Mouse (Mus musculus) heart, embryonic 16.5 days (tissue): ENCODE measurements around the gene Zfhx2. TPM values are rescaled to one million over a fixed set of nuclear protein-coding genes. Genes with fewer than 3 reads are reported as not detected.

Experiments
- ATAC-seq: fragments of 200-750 bp; cut with Nextera tagmentation; replicated peaks from 2 replicates; pipeline ENCODE4 v1.8.0; 2017; ENCODE audit warnings: moderate number of reproducible peaks; ENCODE audit not compliant: insufficient read depth, low FRiP score; ENCODE audit errors: extremely low read depth
- H3K27ac ChIP-seq: fragments of 300-500 bp; sonication (generic); 2 replicates; pipeline ENCODE4 v1.5.1; 2014; ENCODE audit warnings: mild to moderate bottlenecking, low read length, control low read depth, moderate library complexity
- H3K27me3 ChIP-seq: fragments of 300-500 bp; sonication (generic); 2 replicates; pipeline ENCODE4 v1.6.1; 2014; ENCODE audit warnings: low read length, mixed read lengths; ENCODE audit not compliant: control insufficient read depth, insufficient read depth
- H3K36me3 ChIP-seq: fragments of 300-500 bp; sonication (generic); 2 replicates; pipeline ENCODE4 v1.6.1; 2014; ENCODE audit not compliant: control insufficient read depth, insufficient read depth
- H3K4me1 ChIP-seq: fragments of 300-500 bp; sonication (generic); 2 replicates; pipeline ENCODE4 v1.6.1; 2014; ENCODE audit warnings: low read length, mixed read lengths; ENCODE audit not compliant: control insufficient read depth, insufficient read depth
- H3K4me2 ChIP-seq: fragments of 300-500 bp; sonication (generic); 2 replicates; pipeline ENCODE4 v1.6.1; 2014; ENCODE audit warnings: low read depth, mild to moderate bottlenecking, control low read depth, low read length
- H3K4me3 ChIP-seq: fragments of 300-500 bp; sonication (generic); 2 replicates; pipeline ENCODE4 v1.5.1; 2014; ENCODE audit warnings: mild to moderate bottlenecking, control low read depth, low read length
- H3K9ac ChIP-seq: fragments of 300-500 bp; sonication (generic); 2 replicates; pipeline ENCODE4 v1.6.1; 2014; ENCODE audit warnings: low read length, control low read depth
- H3K9me3 ChIP-seq: fragments of 300-500 bp; sonication (generic); replicated peaks from 2 replicates; pipeline ENCODE4 v1.6.1; 2016; ENCODE audit warnings: low read length; ENCODE audit not compliant: control insufficient read depth
- WGBS: fragments of 180-500 bp; shearing (Covaris S2); extraction: QIAGEN DNeasy Blood & Tissue Kit; methylation state at CpG from one replicate; pipeline ENCODE4 v1.1.7; 2014; 5-methylcytosine and 5-hydroxymethylcytosine counted together
- polyA plus RNA-seq: library from polyadenylated mRNA; unstranded; fragments of >200 nt; fragmentation: Nextera tagmentation; extraction: Ambion mirVana; gene quantifications from 2 replicates; pipeline ENCODE4 v1.2.1, GENCODE M21; 2015

The Zfhx2 gene
- polyA plus RNA-seq, 1 experiment from 2014 or later = 2.5 TPM

DNA sequence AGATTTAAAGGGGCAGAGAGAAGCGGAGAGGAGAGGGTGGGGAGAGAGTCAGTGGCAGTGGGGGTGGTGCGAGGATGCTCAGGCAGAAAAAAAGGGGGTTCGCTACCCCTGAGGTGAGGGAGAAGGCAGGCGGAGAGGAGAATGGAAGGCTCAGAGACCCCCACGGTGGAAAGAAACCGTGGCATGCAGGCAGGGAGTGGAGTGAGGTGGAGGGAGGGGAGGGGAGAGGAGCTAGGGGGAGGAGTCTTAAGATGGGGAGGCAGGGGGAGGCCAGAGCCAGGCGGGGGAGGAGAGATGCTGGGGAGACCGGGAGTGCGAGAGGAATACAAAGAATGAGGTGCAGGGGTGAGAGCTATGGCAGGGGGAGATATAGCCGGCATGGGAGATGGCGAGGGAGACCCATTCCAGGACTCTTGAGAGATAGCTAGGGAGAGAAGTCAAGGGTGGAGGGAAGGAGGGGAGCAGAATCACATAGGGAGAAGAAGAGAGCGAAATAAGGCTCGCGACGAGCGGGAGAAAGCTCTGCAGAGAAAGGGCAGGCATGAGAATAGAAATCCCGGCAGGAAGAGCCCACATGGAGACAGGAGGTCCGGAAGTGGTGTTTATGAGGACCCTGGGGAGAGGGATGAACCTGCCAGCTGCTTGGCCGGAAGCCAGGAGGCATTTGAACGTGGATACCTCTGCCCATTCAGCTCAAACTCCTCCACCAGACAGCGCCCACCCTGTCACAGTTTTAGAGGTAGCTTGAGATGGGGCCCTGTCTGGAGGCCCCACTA lies 24.5 kb upstream of the Zfhx2 start, which contains the start of gene Jph4:
Gene Jph4 (minus strand): TSS at position 511 of the 776 bp plus-strand sequence.
- Histone ChIP-seq H3K27me3 (peaks cover 54% of the 10 kb centered on the region), H3K9me3 (no peaks in the 10 kb centered on the region), H3K36me3 (no peaks in the 10 kb centered on the region), H3K27ac (no peak within 1 kb of the TSS), H3K4me1 (peaks cover 14% of the 10 kb centered on the region), H3K4me3 (no peak within 1 kb of the TSS; the same call in 1 of the 2 replicates), H3K4me2 (peak within 1 kb of the TSS; percentile 20; the same call in 1 of the 2 replicates), H3K9ac (no peak within 1 kb of the TSS)
- ATAC-seq = no peak
- WGBS = 9% methylated on average over 21 of the region's 21 CpGs

DNA sequence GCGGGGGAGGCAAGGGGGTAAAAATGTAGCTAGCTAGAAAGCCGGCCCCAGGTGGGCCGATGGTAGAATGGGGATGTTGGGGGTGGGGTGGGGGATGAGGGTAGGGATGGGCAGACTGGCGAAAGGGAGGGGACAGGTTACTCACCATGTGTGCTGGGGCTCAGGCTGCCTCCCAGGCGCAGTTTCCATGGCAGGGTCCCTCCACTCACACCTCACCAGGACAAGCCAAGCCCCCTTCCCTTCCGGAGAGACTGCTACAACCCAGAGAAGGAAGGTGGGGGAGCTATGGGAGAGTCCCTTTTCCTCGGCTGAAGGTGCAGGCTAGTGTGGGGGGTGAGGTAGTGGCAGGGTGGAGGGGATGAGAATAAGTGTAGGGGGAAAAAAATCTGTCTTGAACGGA lies 23.7 kb upstream of the Zfhx2 start:
- Histone ChIP-seq H3K9me3 (no peaks in the 10 kb centered on the region), H3K27ac (no peak overlapping the region), H3K4me1 (peaks cover 14% of the 10 kb centered on the region), H3K4me3 (no peak overlapping the region; the same call in 1 of the 2 replicates), H3K4me2 (peak overlapping the region; percentile 100), H3K9ac (no peak overlapping the region), H3K27me3 (peaks cover 60% of the 10 kb centered on the region), H3K36me3 (no peaks in the 10 kb centered on the region)
- no peak for ATAC-seq
- under 1% methylated on average over 8 of the region's 8 CpGs for WGBS

DNA sequence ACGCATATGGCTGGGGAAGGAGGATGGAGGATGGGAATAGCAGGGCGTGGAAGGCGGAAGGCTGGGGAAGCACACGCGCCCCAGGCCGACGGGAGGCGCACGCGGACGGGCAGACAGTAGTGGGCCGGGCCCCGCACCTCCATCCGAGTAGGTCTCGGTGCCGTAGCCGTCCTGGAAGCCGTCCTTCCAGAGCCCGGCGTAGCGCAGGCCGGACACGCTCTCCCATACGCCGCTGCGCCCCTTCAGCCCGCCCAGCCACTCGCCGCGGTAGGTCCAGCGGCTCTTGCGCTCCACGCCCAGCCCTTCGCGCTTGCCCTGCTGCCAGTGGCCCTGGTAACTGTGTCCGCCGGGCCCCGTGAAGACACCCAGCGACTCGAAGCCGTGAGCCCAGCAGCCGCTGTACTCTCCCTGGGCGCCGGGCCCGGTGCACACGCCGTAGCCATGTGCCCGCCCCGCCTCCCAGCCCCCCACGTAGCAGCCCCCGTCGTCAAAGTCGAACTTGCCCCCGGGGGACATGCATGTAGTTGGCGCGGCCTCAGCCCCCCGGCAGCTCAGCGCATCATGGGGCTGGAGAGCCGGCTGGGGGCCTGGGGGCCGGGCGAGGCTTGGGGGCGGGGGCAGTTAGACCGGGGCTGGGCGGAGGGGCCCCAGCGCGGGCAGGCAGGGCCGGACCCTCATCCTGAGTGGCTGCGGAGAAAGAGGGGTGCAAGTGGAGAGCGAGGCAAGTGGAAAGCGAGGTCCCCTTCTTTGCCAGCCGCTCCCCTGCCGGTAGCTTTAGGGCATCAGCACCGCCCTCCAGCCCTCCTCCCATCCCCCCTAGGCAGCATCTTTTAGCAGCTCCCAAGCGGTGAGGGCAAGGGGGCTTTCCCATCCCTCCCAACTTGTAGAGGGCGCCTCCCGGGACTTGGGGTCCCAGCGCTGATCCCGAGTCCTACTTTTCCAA lies 22.9 kb upstream of the Zfhx2 start:
- under 1% methylated on average over 72 of the region's 78 CpGs for WGBS
- H3K4me3 ChIP-seq = peak overlapping the region; percentile 67
- peak overlapping the region; percentile 69 for H3K9ac ChIP-seq
- peak overlapping the region; percentile 100 for H3K4me2 ChIP-seq
- peak; percentile 32 for ATAC-seq
- peaks cover 67% of the 10 kb centered on the region for H3K27me3 ChIP-seq
- H3K36me3 ChIP-seq = no peaks in the 10 kb centered on the region
- no peak overlapping the region for H3K27ac ChIP-seq
- H3K4me1 ChIP-seq = peaks cover 14% of the 10 kb centered on the region
- no peaks in the 10 kb centered on the region for H3K9me3 ChIP-seq

DNA sequence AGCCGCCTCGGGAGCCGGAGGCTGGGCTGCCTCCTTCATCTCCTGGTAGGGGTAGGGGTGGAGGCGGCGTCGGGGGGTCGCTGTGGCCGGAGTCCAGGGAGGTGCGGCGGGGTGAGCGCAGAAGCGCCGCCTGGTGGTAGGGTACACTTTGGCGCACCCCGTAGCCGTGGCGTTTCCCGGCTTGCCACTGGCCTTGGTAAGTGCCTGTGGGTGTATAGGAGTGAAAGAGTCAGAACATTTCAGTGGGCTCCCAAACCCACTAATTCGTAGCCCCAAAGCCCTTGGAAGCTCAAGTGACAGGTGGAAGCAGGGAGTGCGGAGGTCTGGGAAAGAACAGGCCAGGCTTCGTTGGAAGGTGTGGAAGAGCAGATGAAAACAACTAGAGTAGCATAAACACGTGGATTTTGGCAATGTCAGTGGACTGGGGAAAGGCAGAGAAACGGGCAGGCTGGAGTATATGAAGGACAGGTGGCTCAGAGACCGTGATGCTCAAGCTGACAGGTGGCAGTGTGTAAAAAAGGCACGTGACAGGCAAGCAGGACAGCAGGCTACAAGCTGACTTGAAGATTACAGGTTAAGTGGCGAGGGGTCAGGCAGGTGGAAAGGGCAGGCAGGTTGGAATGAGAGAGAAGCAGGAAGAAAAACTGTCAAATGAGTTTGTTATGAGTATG lies 22.0 kb upstream of the Zfhx2 start:
- WGBS = 7% methylated on average over 26 of the region's 26 CpGs
- Histone ChIP-seq H3K27ac (no peak overlapping the region), H3K9ac (no peak overlapping the region; the same call in 1 of the 2 replicates), H3K4me3 (peak overlapping the region; percentile 67), H3K9me3 (no peaks in the 10 kb centered on the region), H3K36me3 (no peaks in the 10 kb centered on the region), H3K4me2 (peak overlapping the region; percentile 100), H3K27me3 (peaks cover 74% of the 10 kb centered on the region), H3K4me1 (peaks cover 14% of the 10 kb centered on the region)
- no peak for ATAC-seq

DNA sequence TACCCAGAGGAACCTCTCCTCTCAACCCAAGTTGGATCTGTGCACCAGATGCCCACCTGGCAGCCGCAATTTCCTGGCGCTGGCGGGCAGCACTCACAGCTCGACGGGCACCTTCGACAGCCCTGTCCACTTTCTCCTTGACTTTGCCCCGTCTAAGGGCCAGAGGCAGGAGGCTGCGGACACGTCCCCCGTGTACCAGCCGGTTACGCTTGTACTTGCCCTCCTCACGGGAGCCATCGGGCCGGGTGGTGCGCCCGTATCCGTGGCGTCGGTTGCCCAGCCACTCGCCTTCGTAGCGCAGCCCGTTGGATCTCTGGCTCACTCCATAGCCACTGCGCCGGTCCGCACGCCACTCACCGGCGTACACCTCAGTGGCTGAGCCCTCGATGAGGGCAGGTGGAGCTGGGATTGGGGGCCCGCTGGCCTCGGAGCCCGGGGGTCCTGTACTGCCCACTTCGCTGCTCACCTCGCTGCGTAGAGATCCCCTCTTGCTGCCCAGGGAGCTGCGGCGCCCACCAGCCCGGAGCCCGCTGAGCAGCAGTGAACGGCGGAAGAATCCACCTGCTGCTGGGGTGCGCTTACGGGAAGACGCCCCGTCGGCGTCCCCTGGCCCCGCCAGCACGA lies 21.3 kb upstream of the Zfhx2 start:
- Histone ChIP-seq H3K4me3 (no peak overlapping the region), H3K9me3 (no peaks in the 10 kb centered on the region), H3K4me2 (0 out of 2 replicates have a peak overlapping the region, but pooled peaks have one; percentile 5), H3K27me3 (peaks cover 74% of the 10 kb centered on the region), H3K4me1 (peaks cover 14% of the 10 kb centered on the region), H3K9ac (no peak overlapping the region), H3K27ac (no peak overlapping the region), H3K36me3 (no peaks in the 10 kb centered on the region)
- no peak for ATAC-seq
- WGBS = 56% methylated on average over 50 of the region's 51 CpGs

DNA sequence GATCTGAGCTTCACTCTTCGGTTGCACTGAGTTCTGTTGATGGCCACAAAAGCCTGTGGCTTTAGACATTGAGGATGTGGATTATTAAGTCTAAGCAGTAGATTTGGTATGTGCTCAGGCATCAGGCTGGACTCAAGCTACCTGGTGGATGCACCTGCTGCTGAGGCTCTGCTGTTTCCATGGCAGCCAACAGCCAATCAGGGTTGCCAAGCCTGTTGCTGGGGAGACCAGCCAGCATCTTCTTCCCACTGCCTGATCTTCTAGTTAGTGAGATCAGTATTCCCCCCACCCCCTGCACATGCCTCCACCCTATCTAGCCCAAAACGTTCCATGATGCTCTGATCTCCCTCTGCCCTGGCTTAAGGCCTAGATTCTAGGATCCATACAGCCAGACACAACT lies 19.6 kb upstream of the Zfhx2 start:
- peaks cover 73% of the 10 kb centered on the region for H3K27me3 ChIP-seq
- ATAC-seq = no peak

DNA sequence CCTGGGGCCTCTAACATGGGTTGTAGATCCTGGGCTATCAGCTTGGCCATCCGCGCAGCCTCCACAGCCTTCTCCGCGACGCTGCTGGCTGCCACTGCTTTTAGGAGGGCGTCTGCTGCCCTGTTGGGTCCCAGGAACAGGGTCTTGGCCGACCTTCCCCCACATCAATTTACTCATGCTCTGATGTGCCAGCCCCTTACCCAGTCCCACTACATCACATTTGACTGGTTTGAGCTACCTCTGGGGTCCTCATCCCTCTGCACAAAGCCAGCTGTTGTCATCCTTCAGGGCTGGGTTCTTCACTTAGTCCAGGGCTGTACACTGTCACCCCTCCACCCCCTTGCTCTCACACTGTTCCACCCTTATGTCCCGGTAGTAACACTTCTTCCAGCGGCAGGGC lies 18.0 kb upstream of the Zfhx2 start:
- H3K36me3 ChIP-seq = no peaks in the 10 kb centered on the region
- H3K4me1 ChIP-seq = peaks cover 17% of the 10 kb centered on the region
- no peaks in the 10 kb centered on the region for H3K9me3 ChIP-seq
- 33% methylated on average over 9 of the region's 9 CpGs for WGBS
- H3K9ac ChIP-seq = no peak overlapping the region
- peaks cover 57% of the 10 kb centered on the region for H3K27me3 ChIP-seq
- no peak overlapping the region for H3K27ac ChIP-seq
- no peak for ATAC-seq
- no peak overlapping the region for H3K4me3 ChIP-seq
- H3K4me2 ChIP-seq = no peak overlapping the region

More for the DNA sequence above, 19.6 kb upstream of the Zfhx2 start:
- no peak overlapping the region for H3K9ac ChIP-seq
- no peak overlapping the region for H3K4me2 ChIP-seq
- peaks cover 14% of the 10 kb centered on the region for H3K4me1 ChIP-seq
- H3K9me3 ChIP-seq = no peaks in the 10 kb centered on the region
- no peak overlapping the region for H3K27ac ChIP-seq
- 61% methylated on average over 2 of the region's 2 CpGs for WGBS
- H3K4me3 ChIP-seq = no peak overlapping the region
- no peaks in the 10 kb centered on the region for H3K36me3 ChIP-seq

DNA sequence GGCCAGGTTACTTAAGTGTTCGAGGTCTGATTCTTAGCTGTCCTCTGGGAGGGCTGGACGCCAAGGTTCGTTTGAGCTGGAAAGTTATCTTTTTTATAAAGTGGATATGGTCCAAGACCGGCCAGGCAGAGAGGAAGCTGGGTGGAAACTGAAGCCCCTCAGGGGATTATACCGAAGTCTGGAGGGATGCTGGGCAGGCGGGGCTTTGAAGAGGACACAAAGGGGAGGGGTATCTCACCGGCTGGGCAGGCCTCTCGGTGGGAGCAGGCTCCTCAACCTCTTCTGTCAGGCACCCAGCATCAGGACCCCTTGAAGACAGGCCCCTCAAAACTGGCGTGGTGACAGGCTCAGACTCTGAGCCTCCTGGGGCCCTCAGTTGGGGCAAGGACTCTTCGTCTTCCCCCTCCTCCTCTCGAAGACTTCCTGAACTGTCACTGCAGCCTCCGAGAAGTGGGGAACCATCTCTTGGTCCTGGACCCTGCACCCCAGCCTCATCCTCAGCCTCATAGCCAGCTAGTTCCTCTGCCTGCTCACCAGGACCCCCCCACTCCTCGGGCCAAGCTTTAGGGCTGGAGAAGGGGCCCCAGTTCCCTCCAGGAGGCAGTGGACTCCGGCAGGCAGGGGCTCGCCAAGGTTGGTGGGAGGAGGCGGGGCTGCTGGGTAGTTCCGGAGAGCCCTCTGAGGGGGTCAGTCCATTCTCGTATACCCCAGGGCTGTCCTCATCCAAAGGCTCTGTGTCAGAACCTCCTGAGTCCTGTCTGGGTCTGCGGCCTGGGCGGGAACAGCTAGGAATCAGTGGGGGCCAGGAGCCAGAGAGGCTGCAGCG lies 17.1 kb upstream of the Zfhx2 start:
- no peak for ATAC-seq
- no peaks in the 10 kb centered on the region for H3K9me3 ChIP-seq
- 12% methylated on average over 21 of the region's 21 CpGs for WGBS
- no peaks in the 10 kb centered on the region for H3K36me3 ChIP-seq
- no peak overlapping the region for H3K4me2 ChIP-seq
- H3K4me3 ChIP-seq = no peak overlapping the region
- peaks cover 52% of the 10 kb centered on the region for H3K27me3 ChIP-seq
- peaks cover 12% of the 10 kb centered on the region for H3K4me1 ChIP-seq
- H3K27ac ChIP-seq = no peak overlapping the region
- H3K9ac ChIP-seq = no peak overlapping the region
